Mouse (Mus musculus) neural tube, embryonic 15.5 days (tissue): ENCODE measurements around the gene Zfp512b. TPM values are rescaled to one million over a fixed set of nuclear protein-coding genes. Genes with fewer than 3 reads are reported as not detected.

Experiments
- ATAC-seq: fragments of 200-750 bp; cut with Nextera tagmentation; 2 replicates; pipeline ENCODE4 v1.8.0; 2017; ENCODE audit warnings: mild to moderate bottlenecking, moderate TSS enrichment, moderate library complexity; ENCODE audit not compliant: low FRiP score
- H3K27ac ChIP-seq: fragments of 300-500 bp; sonication (generic); replicated peaks from 2 replicates; pipeline ENCODE4 v1.5.1; 2015; ENCODE audit warnings: mild to moderate bottlenecking, inconsistent platforms
- H3K27me3 ChIP-seq: fragments of 300-500 bp; sonication (generic); replicated peaks from 2 replicates; pipeline ENCODE4 v1.6.1; 2015; ENCODE audit warnings: inconsistent platforms
- H3K36me3 ChIP-seq: fragments of 300-500 bp; sonication (generic); 2 replicates; pipeline ENCODE4 v1.6.1; 2015; ENCODE audit warnings: inconsistent platforms
- H3K4me1 ChIP-seq: fragments of 300-500 bp; sonication (generic); 2 replicates; pipeline ENCODE4 v1.6.1; 2015; ENCODE audit warnings: inconsistent platforms
- H3K4me2 ChIP-seq: fragments of 300-500 bp; sonication (generic); 2 replicates; pipeline ENCODE4 v1.6.1; 2015; ENCODE audit warnings: inconsistent platforms, mild to moderate bottlenecking, moderate library complexity
- H3K4me3 ChIP-seq: fragments of 300-500 bp; sonication (generic); replicated peaks from 2 replicates; pipeline ENCODE4 v1.5.1; 2015; ENCODE audit warnings: mild to moderate bottlenecking, inconsistent platforms
- H3K9ac ChIP-seq: fragments of 300-500 bp; sonication (generic); replicated peaks from 2 replicates; pipeline ENCODE4 v1.6.1; 2015; ENCODE audit warnings: mild to moderate bottlenecking, inconsistent platforms
- H3K9me3 ChIP-seq: fragments of 300-500 bp; sonication (generic); replicated peaks from 2 replicates; pipeline ENCODE4 v1.6.1; 2016; ENCODE audit warnings: inconsistent platforms
- WGBS: fragments of 180-500 bp; shearing (Covaris S2); methylation state at CpG from one replicate; pipeline ENCODE4 v1.1.7; 2015; ENCODE audit warnings: mixed read lengths; 5-methylcytosine and 5-hydroxymethylcytosine counted together
- polyA plus RNA-seq: library from polyadenylated mRNA; unstranded; fragments of >200 nt; fragmentation: Nextera tagmentation; extraction: Ambion mirVana; gene quantifications from 2 replicates; pipeline ENCODE4 v1.2.1, GENCODE M21; 2015

Zfp512b gene
- polyA plus RNA-seq, 1 experiment from 2014 or later: 87.0 TPM

DNA sequence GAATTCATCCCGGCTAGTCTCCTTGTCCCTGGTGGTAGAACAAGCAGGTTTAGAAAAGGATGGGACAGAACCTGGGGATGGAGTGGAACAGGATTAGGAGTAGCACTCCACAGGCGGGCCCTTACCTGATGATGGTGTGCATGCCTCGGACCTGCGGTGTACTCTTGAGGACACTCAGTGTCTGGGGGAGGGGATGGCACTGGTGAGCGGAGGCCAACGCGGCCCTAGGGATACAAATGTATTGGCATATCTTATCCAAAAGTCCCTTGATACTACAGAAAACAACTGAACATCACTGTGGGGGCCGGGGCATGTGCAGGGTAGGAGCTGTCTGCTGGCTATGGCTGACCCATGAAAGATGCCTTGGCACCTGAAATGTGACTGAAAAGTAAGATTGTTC lies 22.2 kb downstream of the Zfp512b start:
- Histone ChIP-seq H3K27ac (no peak overlapping the region), H3K4me1 (no peaks in the 10 kb centered on the region), H3K4me2 (no peak overlapping the region), H3K9me3 (no peaks in the 10 kb centered on the region), H3K4me3 (no peak overlapping the region), H3K27me3 (no peaks in the 10 kb centered on the region), H3K36me3 (peaks cover 9% of the 10 kb centered on the region; the same call in 1 of the 2 replicates), H3K9ac (no peak overlapping the region)
- ATAC-seq: no peak
- 89% methylated on average over 8 of the region's 8 CpGs for WGBS

- no peaks in the 10 kb centered on the region for H3K4me1 ChIP-seq
- H3K9me3 ChIP-seq: no peaks in the 10 kb centered on the region
- H3K9ac ChIP-seq: no peak overlapping the region
- no peaks in the 10 kb centered on the region for H3K27me3 ChIP-seq
- ATAC-seq: no peak
- peaks cover 9% of the 10 kb centered on the region; the same call in 1 of the 2 replicates for H3K36me3 ChIP-seq
- 90% methylated on average over 10 of the region's 10 CpGs for WGBS
- H3K4me2 ChIP-seq: no peak overlapping the region
- H3K27ac ChIP-seq: no peak overlapping the region
- H3K4me3 ChIP-seq: no peak overlapping the region
Observed at GRCm38 (mm10) chr2:181569856-181570255, 22.7 kb downstream of the Zfp512b start.

DNA sequence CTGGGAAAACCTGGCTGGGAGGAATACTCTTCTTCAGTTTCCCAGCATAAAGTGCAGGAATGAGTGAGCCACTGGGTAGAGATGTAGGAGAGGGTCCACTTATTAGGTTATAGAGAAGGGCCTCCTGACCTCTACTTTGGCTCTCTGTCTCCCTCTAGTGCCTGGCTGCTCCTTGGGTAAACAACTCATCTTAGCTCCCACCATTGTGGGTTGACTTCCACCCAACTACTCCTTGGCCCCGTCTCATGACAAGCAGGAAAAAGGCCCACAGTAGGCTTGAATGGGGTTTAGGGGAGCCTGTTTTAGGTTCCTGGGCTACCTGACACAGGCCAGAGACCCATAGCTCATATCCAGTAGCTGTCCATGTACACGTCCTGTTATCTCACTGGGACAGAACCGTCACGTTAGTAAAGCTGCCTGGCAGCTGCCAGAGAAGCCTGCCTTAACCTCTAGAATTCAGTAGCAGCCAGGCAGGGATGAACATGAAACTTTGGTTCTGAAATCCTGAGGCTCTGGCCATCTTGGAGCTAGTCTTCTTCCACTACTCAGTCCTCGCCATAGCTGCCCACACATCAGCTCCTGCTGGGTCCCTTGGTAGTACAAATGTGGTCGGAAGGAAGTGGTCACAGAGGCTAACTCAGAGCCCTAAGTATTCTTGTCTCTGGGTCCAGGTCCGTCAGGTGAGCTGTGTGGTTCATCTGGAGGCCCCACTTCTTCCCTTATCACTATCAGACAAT lies 24.2 kb downstream of the Zfp512b start:
- no peak overlapping the region for H3K9ac ChIP-seq
- 83% methylated on average over 7 of the region's 7 CpGs for WGBS
- H3K36me3 ChIP-seq: 0 out of 2 replicates have a peak, but pooled peaks cover 7% of the 10 kb centered on the region
- no peaks in the 10 kb centered on the region for H3K4me1 ChIP-seq
- no peaks in the 10 kb centered on the region for H3K27me3 ChIP-seq
- no peak for ATAC-seq
- no peak overlapping the region for H3K4me3 ChIP-seq
- H3K9me3 ChIP-seq: no peaks in the 10 kb centered on the region
- H3K27ac ChIP-seq: no peak overlapping the region
- H3K4me2 ChIP-seq: no peak overlapping the region

DNA sequence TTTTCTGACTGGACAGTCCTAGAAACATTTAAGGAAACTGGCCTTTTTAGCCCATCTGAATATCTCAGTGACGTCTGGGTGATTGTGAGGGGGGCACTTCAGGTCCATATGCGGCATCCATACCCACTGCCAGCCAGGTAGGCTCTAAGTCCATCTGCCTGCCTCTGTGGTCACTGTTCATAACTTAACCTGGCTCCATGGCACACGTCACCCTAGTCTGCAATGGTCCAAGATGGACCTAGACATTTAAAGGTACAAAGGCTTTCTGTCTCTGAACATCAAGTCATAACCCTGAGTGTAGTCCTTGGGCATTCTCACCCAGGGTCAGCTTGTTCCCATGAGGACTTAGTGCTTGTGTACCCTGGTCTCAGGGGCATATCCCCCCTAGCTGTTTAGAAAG lies 25.3 kb downstream of the Zfp512b start:
- Histone ChIP-seq H3K4me2 (no peak overlapping the region), H3K4me1 (no peaks in the 10 kb centered on the region), H3K36me3 (0 out of 2 replicates have a peak, but pooled peaks cover 4% of the 10 kb centered on the region), H3K9me3 (no peaks in the 10 kb centered on the region), H3K4me3 (no peak overlapping the region), H3K27me3 (no peaks in the 10 kb centered on the region), H3K27ac (no peak overlapping the region), H3K9ac (no peak overlapping the region)
- WGBS: 84% methylated on average over 3 of the region's 3 CpGs
- ATAC-seq: no peak

GRCm38 (mm10) chr2:181553772-181554171 lies 38.8 kb downstream of the Zfp512b start:
- H3K4me3 ChIP-seq: no peak overlapping the region
- no peaks in the 10 kb centered on the region for H3K27me3 ChIP-seq
- no peaks in the 10 kb centered on the region for H3K9me3 ChIP-seq
- ATAC-seq: no peak
- H3K4me2 ChIP-seq: no peak overlapping the region
- H3K27ac ChIP-seq: no peak overlapping the region
- H3K9ac ChIP-seq: no peak overlapping the region
- H3K36me3 ChIP-seq: peaks cover 52% of the 10 kb centered on the region
- H3K4me1 ChIP-seq: no peaks in the 10 kb centered on the region

- no peak overlapping the region for H3K4me2 ChIP-seq
- 97% methylated on average over 2 of the region's 2 CpGs for whole genome bisulfite sequencing
- no peak overlapping the region for H3K4me3 ChIP-seq
- H3K27me3 ChIP-seq: no peaks in the 10 kb centered on the region
- H3K9me3 ChIP-seq: no peaks in the 10 kb centered on the region
- peaks cover 71% of the 10 kb centered on the region for H3K36me3 ChIP-seq
- H3K27ac ChIP-seq: no peak overlapping the region
- no peaks in the 10 kb centered on the region for H3K4me1 ChIP-seq
- H3K9ac ChIP-seq: no peak overlapping the region
- no peak for ATAC-seq
Observed at GRCm38 (mm10) chr2:181550233-181550632, 42.4 kb downstream of the Zfp512b start.

DNA sequence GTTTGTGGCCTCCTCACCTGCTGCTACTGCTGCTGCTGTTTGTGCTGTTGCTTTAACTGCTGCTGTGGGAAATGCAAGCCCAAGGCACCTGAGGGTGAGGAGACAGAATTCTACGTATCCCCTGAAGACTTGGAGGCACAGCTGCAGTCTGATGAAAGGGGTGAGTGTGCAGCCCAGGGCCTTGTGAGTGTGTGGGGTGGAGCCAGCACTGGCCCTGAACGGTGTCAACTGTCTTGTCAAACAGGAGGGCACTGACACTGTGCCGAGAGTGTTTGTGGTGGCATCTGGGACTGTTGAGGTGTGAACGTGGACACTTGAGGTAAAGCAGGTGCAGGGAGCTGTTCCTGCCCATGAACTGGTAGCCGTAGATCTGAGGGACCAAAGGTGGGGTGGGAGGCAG lies 43.9 kb downstream of the Zfp512b start:
- Histone ChIP-seq H3K4me3 (no peak overlapping the region), H3K27ac (no peak overlapping the region), H3K27me3 (no peaks in the 10 kb centered on the region), H3K36me3 (peaks cover 63% of the 10 kb centered on the region), H3K9ac (no peak overlapping the region), H3K4me1 (no peaks in the 10 kb centered on the region), H3K4me2 (no peak overlapping the region), H3K9me3 (no peaks in the 10 kb centered on the region)
- ATAC-seq: no peak
- 92% methylated on average over 5 of the region's 5 CpGs for WGBS

DNA sequence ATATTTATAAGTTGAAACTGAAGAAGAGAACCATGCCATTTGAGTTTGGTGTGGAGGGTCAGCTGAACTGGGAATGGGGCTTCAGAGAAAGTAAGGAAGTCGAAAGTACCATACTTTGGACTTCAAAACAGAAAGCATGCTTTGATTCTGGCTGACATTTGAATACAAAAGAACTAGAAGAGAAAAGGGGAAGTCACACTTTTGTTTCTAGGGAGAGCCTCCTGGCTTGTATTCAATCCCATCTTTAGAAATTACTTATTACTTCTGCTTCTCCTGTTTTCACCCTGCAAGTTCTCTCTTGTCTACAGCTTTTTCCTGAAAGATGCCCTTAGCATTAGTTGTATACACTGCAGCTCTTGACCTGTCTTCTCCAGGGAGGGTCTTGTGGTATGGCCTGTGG lies 44.4 kb downstream of the Zfp512b start:
- Histone ChIP-seq H3K27ac (no peak overlapping the region), H3K36me3 (peaks cover 63% of the 10 kb centered on the region), H3K4me2 (no peak overlapping the region), H3K9me3 (no peaks in the 10 kb centered on the region), H3K4me1 (no peaks in the 10 kb centered on the region), H3K9ac (no peak overlapping the region), H3K4me3 (no peak overlapping the region), H3K27me3 (no peaks in the 10 kb centered on the region)
- WGBS: 88% methylated on average over 1 of the region's 1 CpGs
- no peak for ATAC-seq

DNA sequence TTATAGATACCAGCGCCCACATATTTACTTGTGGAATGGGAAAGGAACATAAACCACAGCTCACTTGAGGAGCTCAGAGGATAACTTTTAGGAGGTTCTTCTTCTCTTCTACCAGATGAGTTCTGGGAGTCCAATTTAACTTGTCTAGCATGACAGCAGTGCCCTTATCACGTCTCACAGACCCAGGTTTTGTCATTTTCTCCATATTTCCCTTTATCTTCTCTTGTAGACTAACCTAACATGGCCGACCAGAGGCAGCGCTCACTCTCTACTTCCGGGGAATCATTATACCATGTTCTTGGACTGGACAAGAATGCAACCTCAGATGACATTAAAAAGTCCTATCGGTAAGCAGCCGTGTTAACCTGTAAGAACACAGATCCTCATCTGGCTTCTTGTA lies 46.5 kb downstream of the Zfp512b start:
- peaks cover 42% of the 10 kb centered on the region for H3K36me3 ChIP-seq
- ATAC-seq: no peak
- H3K27ac ChIP-seq: no peak overlapping the region
- H3K9me3 ChIP-seq: no peaks in the 10 kb centered on the region
- no peak overlapping the region for H3K9ac ChIP-seq
- no peak overlapping the region for H3K4me2 ChIP-seq
- no peaks in the 10 kb centered on the region for H3K4me1 ChIP-seq
- H3K4me3 ChIP-seq: no peak overlapping the region
- no peaks in the 10 kb centered on the region for H3K27me3 ChIP-seq
- 97% methylated on average over 7 of the region's 7 CpGs for WGBS

DNA sequence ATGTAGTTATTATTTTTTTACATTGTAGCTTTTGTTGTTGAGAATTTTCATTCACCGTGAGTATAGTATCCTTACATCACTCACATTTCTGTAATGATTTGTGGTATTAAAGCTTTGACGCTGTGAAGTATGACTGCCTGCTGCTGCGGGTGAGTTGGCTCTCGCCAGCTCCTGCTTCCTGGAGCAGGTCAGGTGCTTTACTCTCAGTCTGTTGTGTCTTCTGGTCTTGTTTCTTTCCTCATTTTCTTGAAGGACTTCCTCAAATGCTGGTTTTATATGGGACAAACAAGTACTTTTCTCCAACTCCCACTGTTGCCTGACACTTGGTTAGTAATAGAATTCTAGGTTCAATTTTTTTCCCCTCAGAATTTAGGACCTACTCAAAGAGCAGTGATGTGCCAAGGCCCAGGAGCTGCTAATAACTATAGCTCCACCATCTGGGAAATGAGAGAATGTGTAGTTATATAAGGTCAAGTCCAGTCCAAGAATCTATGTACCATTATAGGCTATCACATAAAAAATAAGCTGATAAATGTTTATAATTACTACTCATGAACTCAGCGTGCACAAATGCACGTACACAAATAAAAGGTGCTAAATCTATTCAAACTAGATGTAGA lies 50.7 kb downstream of the Zfp512b start:
- Histone ChIP-seq H3K4me2 (no peak overlapping the region), H3K4me1 (peaks cover 6% of the 10 kb centered on the region), H3K4me3 (no peak overlapping the region), H3K9ac (no peak overlapping the region), H3K36me3 (peaks cover 1% of the 10 kb centered on the region), H3K9me3 (no peaks in the 10 kb centered on the region), H3K27ac (no peak overlapping the region), H3K27me3 (no peaks in the 10 kb centered on the region)
- no peak for ATAC-seq
- WGBS: 92% methylated on average over 6 of the region's 6 CpGs

DNA sequence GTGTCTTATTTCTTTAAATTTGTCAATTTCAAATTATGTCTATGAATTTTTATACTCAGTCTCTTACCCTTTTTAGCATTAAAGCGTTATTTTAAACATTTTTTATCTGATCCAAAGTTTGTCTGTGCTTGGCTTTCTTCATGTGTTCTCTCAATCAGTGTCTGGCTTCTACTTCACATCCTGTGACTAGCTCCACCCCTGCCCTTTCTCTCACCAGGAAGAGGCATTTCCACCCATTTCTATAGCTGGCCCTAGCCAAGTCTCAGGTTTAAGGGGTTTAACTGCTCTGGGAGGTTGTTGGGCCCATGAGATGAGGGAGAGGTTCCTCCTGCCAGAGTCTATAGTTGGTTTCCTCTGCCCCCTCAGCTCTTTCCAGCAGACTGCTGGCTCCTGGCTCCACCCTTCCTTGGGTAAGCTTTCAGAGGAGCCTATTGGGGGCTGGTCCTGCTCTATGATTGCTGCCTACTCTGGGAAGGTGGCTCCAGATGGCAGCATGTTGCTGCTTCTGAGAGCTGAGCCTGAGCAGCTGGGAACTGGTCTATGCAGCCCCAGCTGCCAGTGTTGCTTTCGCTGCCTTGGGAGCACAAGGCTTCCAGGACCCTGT lies 55.1 kb downstream of the Zfp512b start:
- no peaks in the 10 kb centered on the region for H3K27me3 ChIP-seq
- H3K9me3 ChIP-seq: no peaks in the 10 kb centered on the region
- WGBS: 84% methylated on average over 2 of the region's 2 CpGs
- no peak overlapping the region for H3K4me3 ChIP-seq
- peak overlapping the region; percentile 64 for H3K27ac ChIP-seq
- ATAC-seq: no peak
- no peak overlapping the region for H3K4me2 ChIP-seq
- no peak overlapping the region for H3K9ac ChIP-seq
- H3K36me3 ChIP-seq: no peaks in the 10 kb centered on the region
- H3K4me1 ChIP-seq: peaks cover 6% of the 10 kb centered on the region

DNA sequence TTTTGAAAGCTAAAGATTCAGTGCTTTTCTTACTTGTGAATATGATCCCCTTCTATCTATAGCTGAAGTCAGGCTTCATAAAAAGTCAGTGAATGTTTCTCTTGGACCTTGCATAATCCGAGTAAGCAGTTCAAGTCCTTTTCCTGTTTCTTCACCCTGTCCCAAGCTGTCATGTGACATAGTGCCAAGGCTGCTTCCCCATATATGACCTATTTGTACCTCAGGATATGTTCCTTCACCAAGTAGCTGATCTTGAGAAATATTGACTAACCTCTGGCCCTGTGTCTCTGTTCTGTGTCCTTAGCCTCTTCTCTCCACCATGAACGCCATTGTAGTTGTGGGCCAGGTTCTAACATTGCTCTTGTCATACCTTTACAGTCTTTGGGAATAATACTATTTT lies 56.2 kb downstream of the Zfp512b start:
- Histone ChIP-seq H3K27me3 (no peaks in the 10 kb centered on the region), H3K4me3 (no peak overlapping the region), H3K9me3 (no peaks in the 10 kb centered on the region), H3K4me1 (peaks cover 6% of the 10 kb centered on the region), H3K27ac (no peak overlapping the region), H3K4me2 (no peak overlapping the region), H3K9ac (no peak overlapping the region), H3K36me3 (peaks cover 6% of the 10 kb centered on the region; the same call in 1 of the 2 replicates)
- 93% methylated on average over 2 of the region's 2 CpGs for WGBS
- ATAC-seq: no peak
